Mouse (Mus musculus): Measurements from ENCODE around the gene Rxra. TPM values are rescaled to one million over a fixed set of nuclear protein-coding genes. Genes with fewer than 3 reads are reported as not detected.
A peak's percentile ranks its signal among the peaks of the same experiment; 100 is the strongest.

Rxra gene
- polyA plus RNA-seq, 1 experiment: 14.1 TPM

DNA sequence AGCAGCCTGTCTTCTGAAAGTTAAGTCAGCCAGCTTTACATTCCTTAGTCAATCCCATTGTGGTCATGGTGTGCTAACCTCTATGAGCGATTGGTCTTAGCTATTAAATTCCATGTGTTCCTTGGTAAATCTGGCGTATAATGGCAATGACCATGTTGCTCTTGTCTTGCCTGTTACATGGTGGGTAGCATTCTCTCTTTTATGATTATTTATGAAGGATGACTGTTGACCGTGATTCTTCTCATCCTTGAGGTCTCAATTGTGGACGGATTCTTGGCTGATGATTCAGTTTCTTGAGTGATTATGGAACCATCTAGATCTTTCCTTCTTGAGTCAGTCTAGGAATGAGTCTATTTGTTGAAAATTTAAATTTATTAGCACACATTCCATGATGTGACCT lies 133.7 kb downstream of the Rxra start:
- TF ChIP-seq MYOG (IDR thresholded peaks at IDR 0.05; ENCODE audit: control insufficient read depth, extremely low read depth, insufficient read length) (no peak), CEBPB (IDR thresholded peaks at IDR 0.05; ENCODE audit: low read depth) (peak; percentile 30), MYOD1 (IDR thresholded peaks at IDR 0.05; ENCODE audit: control insufficient read depth, insufficient read length, low read depth) (peak; percentile 36), FOSL1 (IDR thresholded peaks at IDR 0.05; ENCODE audit: insufficient read depth, low read length, poor library complexity, severe bottlenecking) (peak; percentile 97), MAX (IDR thresholded peaks at IDR 0.05) (peak; percentile 90), USF1 (IDR thresholded peaks at IDR 0.05; ENCODE audit: low read depth) (no peak), CTCF (IDR thresholded peaks at IDR 0.05; ENCODE audit: control insufficient read depth, insufficient read depth, insufficient read length) (no peak)
- no peaks in the 10 kb centered on the region for H3K79me2 ChIP-seq (ENCODE audit: control insufficient read depth, insufficient read depth)
- H3K36me3 ChIP-seq (ENCODE audit: control insufficient read depth, insufficient read depth): no peaks in the 10 kb centered on the region
- H3ac ChIP-seq (ENCODE audit: control insufficient read depth, insufficient read length, low read depth): no peak overlapping the region
- H3K27me3 ChIP-seq (ENCODE audit: control insufficient read depth, insufficient read depth, insufficient read length): no peaks in the 10 kb centered on the region
- no peak overlapping the region for H3K4me3 ChIP-seq (ENCODE audit: insufficient read depth, poor library complexity, severe bottlenecking)
- H3K79me3 ChIP-seq (ENCODE audit: low read depth): no peaks in the 10 kb centered on the region

Other genes with a start within 250 kb of the Rxra start
- 13.0 TPM for gene Vav2, start 249.4 kb upstream of the Rxra start, polyA plus RNA-seq (2012; fragmentation: generic; extraction: Trizol)
- gene Brd3os, start 234.1 kb upstream of the Rxra start, polyA plus RNA-seq (2012; fragmentation: generic; extraction: Trizol): 5.5 TPM
- 21.6 TPM for gene Brd3, start 168.8 kb upstream of the Rxra start, polyA plus RNA-seq (2012; fragmentation: generic; extraction: Trizol)
- 46.9 TPM for gene Wdr5, start 161.3 kb upstream of the Rxra start, polyA plus RNA-seq (2012; fragmentation: generic; extraction: Trizol)
- gene Col5a1, start 210.0 kb downstream of the Rxra start, polyA plus RNA-seq (2012; fragmentation: generic; extraction: Trizol): 37.9 TPM

All from C2C12 (cell line).